In genomic region chr13:81314306-81315120, GRCm38 (mm10) we compare ENCODE assay signal across 7 mouse cellular contexts.
DNase-seq lines count a peak whose midpoint lies in the region; ATAC-seq lines count a peak whose summit lies in the region.

No protein-coding gene starts in this region.

- no peak overlapping the region for H3K4me3 ChIP-seq in heart, embryonic 16.5 days (ENCODE audit: low read length)

- no peak overlapping the region for H3K9ac ChIP-seq in heart, embryonic 16.5 days (ENCODE audit: low read length)

- ATAC-seq in heart, embryonic 16.5 days (replicated peaks; ENCODE audit: extremely low read depth, insufficient read depth, low FRiP score): peak; percentile 60; the same call in 1 of the 2 replicates

- peak overlapping the region; percentile 51; the same call in 1 of the 2 replicates for H3K27ac ChIP-seq in heart, embryonic 16.5 days (ENCODE audit: low read length)

- no peak overlapping the region for H3K4me2 ChIP-seq in heart, embryonic 16.5 days (ENCODE audit: low read depth, low read length)

- no peaks in the 10 kb centered on the region for H3K27me3 ChIP-seq in heart, embryonic 16.5 days (ENCODE audit: control insufficient read depth, insufficient read depth, low read length)

- no peaks in the 10 kb centered on the region for H3K36me3 ChIP-seq in heart, embryonic 16.5 days (ENCODE audit: control insufficient read depth, insufficient read depth)

- peak; percentile 9 for DNase-seq in layer of hippocampus, adult 9-10 months (ENCODE audit: low spot score)
- no peak for DNase-seq in layer of hippocampus, postnatal 10 days (ENCODE audit: low spot score in 2 of 2)
- peak; percentile 40 for DNase-seq in brain, embryonic 18.5 days (ENCODE audit: low read depth, low spot score)
- DNase-seq in mesoderm, embryonic 11.5 days (ENCODE audit: low read depth, low spot score): peak; percentile 10
- no peak for DNase-seq in thymus, postnatal 10 days (ENCODE audit: low spot score in 2 of 2)
- no peak for DNase-seq in T-cell, adult 2 months (ENCODE audit: low spot score)

- peaks cover 4% of the 10 kb centered on the region; the same call in 1 of the 2 replicates for H3K4me1 ChIP-seq in heart, embryonic 16.5 days (ENCODE audit: control insufficient read depth, insufficient read depth, low read length)

- H3K9me3 ChIP-seq in heart, embryonic 16.5 days (replicated peaks; ENCODE audit: control insufficient read depth, low read length): no peaks in the 10 kb centered on the region

- 57% methylated on average over 7 of the region's 7 CpGs for whole genome bisulfite sequencing in heart, embryonic 16.5 days

Comparison
In these comparisons a context has a peak if more than half of its experiments do, and no peak if none do; other contexts are left out.
1. DNase-seq: peak in layer of hippocampus, adult 9-10 months (single experiment), brain, embryonic 18.5 days (single experiment) and mesoderm, embryonic 11.5 days (single experiment); none in layer of hippocampus, postnatal 10 days (0 of 2), thymus, postnatal 10 days (0 of 2) and T-cell, adult 2 months (single experiment).